ENCODE assay signal across 26 mouse cellular contexts in the genomic region with DNA sequence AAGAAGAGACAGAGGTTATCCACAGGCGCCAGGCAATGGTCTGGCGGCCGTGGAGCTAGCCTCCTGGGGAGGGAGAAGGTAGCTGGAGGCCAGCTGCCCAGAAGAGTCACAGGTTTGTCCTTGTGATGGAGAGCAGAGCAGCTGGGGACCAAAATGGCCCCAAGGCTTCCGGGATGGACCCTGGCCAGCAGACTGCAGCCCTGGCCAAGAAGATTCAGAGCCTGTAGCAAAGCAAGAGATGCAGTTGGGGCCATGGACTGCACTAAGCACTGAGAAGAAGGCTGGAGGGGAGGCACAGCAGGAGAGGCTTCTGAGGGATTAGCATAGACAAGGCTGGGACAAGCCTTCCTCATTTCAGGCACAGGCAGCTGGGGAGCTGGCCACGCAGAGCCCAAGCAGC. TPM values are rescaled to one million over a fixed set of nuclear protein-coding genes. Genes with fewer than 3 reads are reported as not detected.
DNase-seq lines count a peak whose midpoint lies in the region; ATAC-seq and TF ChIP-seq lines count a peak whose summit lies in the region.
"Had no signal": no experiment of that assay in that cellular context is flagged by ENCODE, and none has a peak within 500 bp of the region (broad histone marks: within the 10 kb centered on the region; RNA-seq: fewer than 3 reads in every experiment).

No protein-coding gene starts in this region.

- no peaks in the 10 kb centered on the region for H3K4me1 ChIP-seq in kidney, embryonic 16.5 days (ENCODE audit: insufficient read depth, low read length)
- no peaks in the 10 kb centered on the region for H3K4me1 ChIP-seq in midbrain, embryonic 14.5 days (ENCODE audit: control insufficient read depth, insufficient read depth, low read length)
- peaks cover 12% of the 10 kb centered on the region; the same call in 1 of the 2 replicates for H3K4me1 ChIP-seq in lung, postnatal 0 days (ENCODE audit: insufficient read depth, low read depth, low read length)
- H3K4me1 ChIP-seq: embryonic facial prominence, embryonic 12.5 days had no signal

- H3K27me3 ChIP-seq in kidney, embryonic 16.5 days (ENCODE audit: insufficient read depth, low read length), result no peaks in the 10 kb centered on the region
- H3K27me3 ChIP-seq in midbrain, embryonic 14.5 days (ENCODE audit: control insufficient read depth, insufficient read depth, low read length), result no peaks in the 10 kb centered on the region
- H3K27me3 ChIP-seq in lung, postnatal 0 days (replicated peaks; ENCODE audit: insufficient read depth, low read length), result no peaks in the 10 kb centered on the region
- H3K27me3 ChIP-seq: embryonic facial prominence, embryonic 12.5 days; neural tube, embryonic 15.5 days had no signal

- no peak overlapping the region for H3K9ac ChIP-seq in kidney, embryonic 16.5 days (replicated peaks; ENCODE audit: low read length)
- no peak overlapping the region for H3K9ac ChIP-seq in midbrain, embryonic 14.5 days (replicated peaks; ENCODE audit: low read length)
- H3K9ac ChIP-seq in lung, postnatal 0 days (replicated peaks; ENCODE audit: low read depth), result no peak overlapping the region
- H3K9ac ChIP-seq: embryonic facial prominence, embryonic 12.5 days; forebrain, postnatal 0 days; hindbrain, embryonic 14.5 days; neural tube, embryonic 15.5 days had no signal

- no peak overlapping the region for H3K4me2 ChIP-seq in kidney, embryonic 16.5 days (replicated peaks; ENCODE audit: low read depth, low read length)
- no peak overlapping the region for H3K4me2 ChIP-seq in midbrain, embryonic 14.5 days (ENCODE audit: low read length)
- no peak overlapping the region for H3K4me2 ChIP-seq in lung, postnatal 0 days (replicated peaks; ENCODE audit: low read depth, low read length)
- H3K4me2 ChIP-seq: embryonic facial prominence, embryonic 12.5 days; hindbrain, embryonic 14.5 days; neural tube, embryonic 15.5 days had no signal

- DNase-seq in cerebellum, postnatal 14 days, result peak; percentile 25 to 38
- DNase-seq in cerebellum, adult 8-10 months, result no peak
- peak; percentile 24 for DNase-seq in kidney, adult 9 months
- peak; percentile 28 for DNase-seq in brain, adult 2 months (ENCODE audit: low read depth, low spot score)
- DNase-seq in midbrain, embryonic 14.5 days, result no peak
- DNase-seq in testis, postnatal 10 days (ENCODE audit: low spot score), result no peak
- DNase-seq in lung, postnatal 0 days (ENCODE audit: low spot score), result no peak
- DNase-seq: cerebellum, adult 9-11 months; forebrain, postnatal 0 days; gastrocnemius, postnatal 36 days; right cerebral cortex, adult 18-20 months; thymus, postnatal 14 days had no signal

- TF ChIP-seq EP300 in lung, postnatal 0 days (IDR thresholded peaks at IDR 0.05), result no peak

- no peak for TF ChIP-seq CTCF in lung, postnatal 0 days (IDR thresholded peaks at IDR 0.05)

- no peaks in the 10 kb centered on the region for H3K9me3 ChIP-seq in kidney, embryonic 16.5 days (ENCODE audit: low read length)
- H3K9me3 ChIP-seq in midbrain, embryonic 14.5 days (ENCODE audit: control insufficient read depth, low read length), result no peaks in the 10 kb centered on the region
- H3K9me3 ChIP-seq in lung, postnatal 0 days (ENCODE audit: low read length), result no peaks in the 10 kb centered on the region
- H3K9me3 ChIP-seq: embryonic facial prominence, embryonic 12.5 days; neural tube, embryonic 15.5 days had no signal

- 92% methylated on average over 5 of the region's 5 CpGs for WGBS in kidney, embryonic 16.5 days
- WGBS in midbrain, embryonic 14.5 days, result 73% methylated on average over 5 of the region's 5 CpGs
- 81% methylated on average over 5 of the region's 5 CpGs for WGBS in lung, postnatal 0 days

- peaks cover 55% of the 10 kb centered on the region for H3K36me3 ChIP-seq in kidney, embryonic 16.5 days (ENCODE audit: insufficient read depth, low read length)
- peaks cover 83% of the 10 kb centered on the region for H3K36me3 ChIP-seq in midbrain, embryonic 14.5 days (ENCODE audit: control insufficient read depth, insufficient read depth, low read length)
- H3K36me3 ChIP-seq in lung, postnatal 0 days (ENCODE audit: insufficient read depth, low read length), result 0 out of 2 replicates have a peak, but pooled peaks cover 9% of the 10 kb centered on the region

- H3K27ac ChIP-seq in kidney, embryonic 16.5 days (ENCODE audit: low read length), result no peak overlapping the region
- 0 out of 2 replicates have a peak overlapping the region, but pooled peaks have one; percentile 20 for H3K27ac ChIP-seq in midbrain, embryonic 14.5 days (replicated peaks; ENCODE audit: low read depth, low read length)
- no peak overlapping the region for H3K27ac ChIP-seq in lung, postnatal 0 days (ENCODE audit: low read length)
- H3K27ac ChIP-seq: embryonic facial prominence, embryonic 12.5 days; hindbrain, embryonic 14.5 days; kidney, postnatal 0 days; macrophage; neural tube, embryonic 15.5 days had no signal

- no peak for ATAC-seq in kidney, embryonic 16.5 days (ENCODE audit: low FRiP score, low TSS enrichment)
- no peak for ATAC-seq in midbrain, embryonic 14.5 days (ENCODE audit: low FRiP score, low TSS enrichment)
- ATAC-seq in lung, postnatal 0 days, result no peak
- ATAC-seq: forebrain, postnatal 0 days; inflammation-experienced regulatory T-cells, adult 6 months had no signal

- no peak overlapping the region for H3K4me3 ChIP-seq in kidney, embryonic 16.5 days (ENCODE audit: low read length)
- no peak overlapping the region for H3K4me3 ChIP-seq in midbrain, embryonic 14.5 days (replicated peaks; ENCODE audit: low read depth, low read length)
- no peak overlapping the region for H3K4me3 ChIP-seq in lung, postnatal 0 days (ENCODE audit: low read depth, low read length)
- H3K4me3 ChIP-seq: embryonic facial prominence, embryonic 12.5 days; neural tube, embryonic 15.5 days had no signal

RNA-seq across cellular contexts. Expression of a gene that starts 27.4 kb away (rescaled TPM):
- polyA plus RNA-seq in kidney, embryonic 16.5 days (2015; fragmentation: Nextera tagmentation; extraction: Ambion mirVana), result 0.24 and 0.58 TPM in 2 replicates
- 0.18 and 0.36 TPM in 2 replicates for polyA plus RNA-seq in midbrain, embryonic 14.5 days (2014; fragmentation: Nextera tagmentation; extraction: Ambion mirVana)
- 0.15 and 0.23 TPM in 2 replicates for polyA plus RNA-seq in lung, postnatal 0 days (2015; fragmentation: Nextera tagmentation; extraction: Ambion mirVana)
- polyA plus RNA-seq: macrophage had no signal

RNA-seq across cellular contexts. Expression of a gene that starts 28.5 kb away (rescaled TPM):
- not detected in 2 replicates for polyA plus RNA-seq in kidney, embryonic 16.5 days (2015; fragmentation: Nextera tagmentation; extraction: Ambion mirVana)
- not detected in 2 replicates for polyA plus RNA-seq in midbrain, embryonic 14.5 days (2014; fragmentation: Nextera tagmentation; extraction: Ambion mirVana)
- not detected in 2 replicates for polyA plus RNA-seq in lung, postnatal 0 days (2015; fragmentation: Nextera tagmentation; extraction: Ambion mirVana)
- polyA plus RNA-seq: C2C12; embryonic facial prominence, embryonic 12.5 days; forebrain, embryonic 11.5 days; forebrain, postnatal 0 days; heart, embryonic 14.5 days; hindbrain, embryonic 14.5 days; inflammation-experienced regulatory T-cells, adult 6 months; kidney, postnatal 0 days; limb, embryonic 11.5 days; liver, adult 2 months; liver, embryonic 16.5 days; lung, embryonic 16.5 days; macrophage; neural tube, embryonic 15.5 days had no signal

RNA-seq across cellular contexts. Expression of a gene that starts 32.5 kb away (rescaled TPM):
- polyA plus RNA-seq in kidney, embryonic 16.5 days (2015; fragmentation: Nextera tagmentation; extraction: Ambion mirVana), result 43.9 and 53.1 TPM in 2 replicates
- polyA plus RNA-seq in midbrain, embryonic 14.5 days (2014; fragmentation: Nextera tagmentation; extraction: Ambion mirVana), result 64.3 and 66.3 TPM in 2 replicates
- polyA plus RNA-seq in lung, postnatal 0 days (2015; fragmentation: Nextera tagmentation; extraction: Ambion mirVana), result 17.7 TPM in 2 replicates

Comparison
In these comparisons a context has a peak if more than half of its experiments do, and no peak if none do; other contexts are left out.
1. DNase-seq: peak in cerebellum, postnatal 14 days (2 of 2), kidney, adult 9 months (single experiment) and brain, adult 2 months (single experiment); none in cerebellum, adult 8-10 months (single experiment), midbrain, embryonic 14.5 days (single experiment), testis, postnatal 10 days (single experiment) and lung, postnatal 0 days (single experiment).